Mouse (Mus musculus) forebrain, embryonic 14.5 days (tissue): ENCODE results near the gene Znhit6. TPM values are rescaled to one million over a fixed set of nuclear protein-coding genes. Genes with fewer than 3 reads are reported as not detected.

ENCODE experiments used
- ATAC-seq: fragments of 200-750 bp; cut with Nextera tagmentation; 2 replicates; pipeline ENCODE4 v1.8.0; 2017; ENCODE audit warnings: mild to moderate bottlenecking, moderate library complexity
- DNase-seq: peaks from one replicate; pipeline ENCODE4 v3.0.0-alpha.2; 2015; ENCODE audit warnings: low spot score
- H3K27ac ChIP-seq: fragments of 300-500 bp; sonication (generic); 2 replicates; pipeline ENCODE4 v1.5.1; 2014; ENCODE audit warnings: low read depth, mild to moderate bottlenecking, control low read depth, low read length, moderate library complexity
- H3K27me3 ChIP-seq: fragments of 300-500 bp; sonication (generic); replicated peaks from 2 replicates; pipeline ENCODE4 v1.6.1; 2014; ENCODE audit warnings: low read length, control low read depth, mixed read lengths; ENCODE audit not compliant: control insufficient read depth, insufficient read depth
- H3K36me3 ChIP-seq: fragments of 300-500 bp; sonication (generic); 2 replicates; pipeline ENCODE4 v1.6.1; 2014; ENCODE audit warnings: low read length, control low read depth; ENCODE audit not compliant: control insufficient read depth, insufficient read depth
- H3K4me1 ChIP-seq: fragments of 300-500 bp; sonication (generic); 2 replicates; pipeline ENCODE4 v1.6.1; 2014; ENCODE audit warnings: antibody characterized with exemption, low read length, control low read depth; ENCODE audit not compliant: control insufficient read depth, insufficient read depth
- H3K4me2 ChIP-seq: fragments of 300-500 bp; sonication (generic); 2 replicates; pipeline ENCODE4 v1.6.1; 2014; ENCODE audit warnings: mild to moderate bottlenecking, control low read depth, low read length
- H3K4me3 ChIP-seq: fragments of 300-500 bp; sonication (generic); 2 replicates; pipeline ENCODE4 v1.5.1; 2014; ENCODE audit warnings: low read depth, low read length, control low read depth
- H3K9ac ChIP-seq: fragments of 300-500 bp; sonication (generic); 2 replicates; pipeline ENCODE4 v1.6.1; 2014; ENCODE audit warnings: mild to moderate bottlenecking, low read length, control low read depth, moderate library complexity
- H3K9me3 ChIP-seq: fragments of 300-500 bp; sonication (generic); replicated peaks from 2 replicates; pipeline ENCODE4 v1.6.1; 2016; ENCODE audit warnings: low read length, control low read depth, mixed read lengths; ENCODE audit not compliant: control insufficient read depth
- WGBS: fragments of 180-500 bp; shearing (Covaris S2); extraction: QIAGEN DNeasy Blood & Tissue Kit; methylation state at CpG from one replicate; pipeline ENCODE4 v1.1.7; 2014; 5-methylcytosine and 5-hydroxymethylcytosine counted together
- polyA plus RNA-seq: library from polyadenylated mRNA; unstranded; fragments of >200 nt; fragmentation: Nextera tagmentation; extraction: Ambion mirVana; gene quantifications from 2 replicates; pipeline ENCODE4 v1.2.1, GENCODE M21; 2014

The Znhit6 gene
- polyA plus RNA-seq, 1 experiment from 2014 or later = 28.0 TPM

GRCm38 (mm10) chr3:145628643-145629042 is 52.6 kb downstream of the Znhit6 start:
- DNase-seq (peak; percentile 69), ATAC-seq (peak; percentile 69)
- no peak overlapping the region for H3K9ac ChIP-seq
- H3K4me2 ChIP-seq = no peak overlapping the region
- H3K4me1 ChIP-seq = peaks cover 7% of the 10 kb centered on the region
- 39% methylated on average over 5 of the region's 5 CpGs for WGBS
- H3K9me3 ChIP-seq = no peaks in the 10 kb centered on the region
- no peaks in the 10 kb centered on the region for H3K27me3 ChIP-seq
- no peaks in the 10 kb centered on the region for H3K36me3 ChIP-seq
- H3K4me3 ChIP-seq = no peak overlapping the region
- no peak overlapping the region for H3K27ac ChIP-seq

- Histone ChIP-seq H3K4me1 (peaks cover 7% of the 10 kb centered on the region), H3K9ac (no peak overlapping the region), H3K4me3 (no peak overlapping the region), H3K4me2 (no peak overlapping the region), H3K27ac (no peak overlapping the region), H3K27me3 (no peaks in the 10 kb centered on the region), H3K36me3 (no peaks in the 10 kb centered on the region), H3K9me3 (no peaks in the 10 kb centered on the region)
- DNase-seq (no peak), ATAC-seq (no peak)
- 25% methylated on average over 6 of the region's 6 CpGs for WGBS
Measured at GRCm38 (mm10) chr3:145632888-145633287, 56.9 kb downstream of the Znhit6 start.

- no peaks in the 10 kb centered on the region for H3K27me3 ChIP-seq
- H3K4me2 ChIP-seq = no peak overlapping the region
- WGBS = 88% methylated on average over 14 of the region's 14 CpGs
- H3K9me3 ChIP-seq = no peaks in the 10 kb centered on the region
- H3K4me1 ChIP-seq = no peaks in the 10 kb centered on the region
- DNase-seq (no peak), ATAC-seq (no peak)
- no peak overlapping the region for H3K4me3 ChIP-seq
- H3K36me3 ChIP-seq = no peaks in the 10 kb centered on the region
- no peak overlapping the region for H3K9ac ChIP-seq
- no peak overlapping the region for H3K27ac ChIP-seq
Measured at GRCm38 (mm10) chr3:145634002-145634710, 58.2 kb downstream of the Znhit6 start.

GRCm38 (mm10) chr3:145640170-145640569 is 64.2 kb downstream of the Znhit6 start:
- H3K36me3 ChIP-seq = no peaks in the 10 kb centered on the region
- no peak overlapping the region for H3K4me3 ChIP-seq
- H3K4me2 ChIP-seq = no peak overlapping the region
- H3K9me3 ChIP-seq = no peaks in the 10 kb centered on the region
- peak; percentile 93 for ATAC-seq
- peaks cover 11% of the 10 kb centered on the region for H3K4me1 ChIP-seq
- no peak overlapping the region for H3K9ac ChIP-seq
- WGBS = 33% methylated on average over 4 of the region's 4 CpGs
- peak; percentile 65 for DNase-seq
- H3K27ac ChIP-seq = 0 out of 2 replicates have a peak overlapping the region, but pooled peaks have one; percentile 33
- no peaks in the 10 kb centered on the region for H3K27me3 ChIP-seq

- whole genome bisulfite sequencing = 52% methylated on average over 4 of the region's 4 CpGs
- peaks cover 15% of the 10 kb centered on the region for H3K4me1 ChIP-seq
- H3K4me3 ChIP-seq = no peak overlapping the region
- DNase-seq = no peak
- H3K9ac ChIP-seq = no peak overlapping the region
- ATAC-seq = peak; percentile 22; the same call in 1 of the 2 replicates
- H3K36me3 ChIP-seq = no peaks in the 10 kb centered on the region
- H3K27me3 ChIP-seq = no peaks in the 10 kb centered on the region
- no peaks in the 10 kb centered on the region for H3K9me3 ChIP-seq
- no peak overlapping the region for H3K27ac ChIP-seq
- H3K4me2 ChIP-seq = no peak overlapping the region
Measured at GRCm38 (mm10) chr3:145640583-145640982, 64.6 kb downstream of the Znhit6 start.

- Histone ChIP-seq H3K27ac (no peak overlapping the region), H3K4me2 (no peak overlapping the region), H3K9ac (no peak overlapping the region), H3K27me3 (no peaks in the 10 kb centered on the region), H3K4me1 (peaks cover 19% of the 10 kb centered on the region), H3K9me3 (no peaks in the 10 kb centered on the region), H3K36me3 (no peaks in the 10 kb centered on the region), H3K4me3 (no peak overlapping the region)
- DNase-seq = no peak
- WGBS = 85% methylated on average over 5 of the region's 5 CpGs
- ATAC-seq = no peak
Measured at GRCm38 (mm10) chr3:145641036-145641685, 65.2 kb downstream of the Znhit6 start.

- no peak overlapping the region for H3K27ac ChIP-seq
- H3K27me3 ChIP-seq = no peaks in the 10 kb centered on the region
- H3K9me3 ChIP-seq = no peaks in the 10 kb centered on the region
- 62% methylated on average over 3 of the region's 3 CpGs for WGBS
- no peak overlapping the region for H3K9ac ChIP-seq
- ATAC-seq (no peak), DNase-seq (no peak)
- peaks cover 21% of the 10 kb centered on the region for H3K4me1 ChIP-seq
- H3K36me3 ChIP-seq = no peaks in the 10 kb centered on the region
- no peak overlapping the region for H3K4me3 ChIP-seq
- H3K4me2 ChIP-seq = no peak overlapping the region
Measured at GRCm38 (mm10) chr3:145641878-145642277, 65.9 kb downstream of the Znhit6 start.

GRCm38 (mm10) chr3:145642861-145643260 is 66.9 kb downstream of the Znhit6 start:
- Histone ChIP-seq H3K27me3 (no peaks in the 10 kb centered on the region), H3K4me3 (no peak overlapping the region), H3K9ac (no peak overlapping the region), H3K4me2 (no peak overlapping the region), H3K9me3 (no peaks in the 10 kb centered on the region), H3K27ac (no peak overlapping the region), H3K4me1 (peaks cover 21% of the 10 kb centered on the region), H3K36me3 (no peaks in the 10 kb centered on the region)
- no peak for DNase-seq
- no peak for ATAC-seq
- 51% methylated on average over 11 of the region's 11 CpGs for WGBS

GRCm38 (mm10) chr3:145645463-145645862 is 69.5 kb downstream of the Znhit6 start:
- no peak overlapping the region for H3K4me2 ChIP-seq
- no peak for ATAC-seq
- H3K9ac ChIP-seq = no peak overlapping the region
- H3K27me3 ChIP-seq = 0 out of 2 replicates have a peak, but pooled peaks cover 3% of the 10 kb centered on the region
- WGBS = 62% methylated on average over 6 of the region's 6 CpGs
- no peaks in the 10 kb centered on the region for H3K36me3 ChIP-seq
- no peak for DNase-seq
- H3K27ac ChIP-seq = 0 out of 2 replicates have a peak overlapping the region, but pooled peaks have one; percentile 27
- peaks cover 27% of the 10 kb centered on the region for H3K4me1 ChIP-seq
- no peak overlapping the region for H3K4me3 ChIP-seq
- H3K9me3 ChIP-seq = no peaks in the 10 kb centered on the region
